Comparison of ENCODE assay signal across 18 mouse cellular contexts in genomic region chr19:56758311-56758710, GRCm38 (mm10). TPM values are rescaled to one million over a fixed set of nuclear protein-coding genes. Genes with fewer than 3 reads are reported as not detected.
"Had no signal": no experiment of that assay in that cellular context is flagged by ENCODE, and none has a peak within 500 bp of the region (broad histone marks: within the 10 kb centered on the region; RNA-seq: fewer than 3 reads in every experiment).

No protein-coding gene starts in this region.

- H3K27ac ChIP-seq: midbrain, embryonic 10.5 days; midbrain, embryonic 12.5 days; neural tube, embryonic 13.5 days; neural tube, embryonic 15.5 days had no signal

- ATAC-seq: midbrain, embryonic 16.5 days had no signal

- H3K4me3 ChIP-seq: midbrain, embryonic 10.5 days; midbrain, embryonic 12.5 days; myocyte; neural tube, embryonic 13.5 days; neural tube, embryonic 15.5 days had no signal

- H3K9ac ChIP-seq: lung, embryonic 14.5 days; midbrain, embryonic 12.5 days; neural tube, embryonic 13.5 days; neural tube, embryonic 15.5 days had no signal

- H3K4me1 ChIP-seq: midbrain, embryonic 10.5 days; midbrain, embryonic 12.5 days; neural tube, embryonic 13.5 days; neural tube, embryonic 15.5 days had no signal

- DNase-seq: lung, adult 18-20 months; lung, embryonic 14.5 days; lung, postnatal 10 days; lung, postnatal 4 days; midbrain, embryonic 14.5 days; right cerebral cortex, postnatal 25 days; right cerebral cortex, postnatal 4 days; spleen, adult 18-20 months; thymus, adult 18-20 months; thymus, postnatal 14 days; thymus, postnatal 36 days had no signal

- H3K27me3 ChIP-seq: neural tube, embryonic 13.5 days; neural tube, embryonic 15.5 days had no signal

- H3K9me3 ChIP-seq: midbrain, embryonic 10.5 days; midbrain, embryonic 12.5 days; neural tube, embryonic 13.5 days; neural tube, embryonic 15.5 days had no signal

- H3K4me2 ChIP-seq: lung, embryonic 14.5 days; midbrain, embryonic 12.5 days; neural tube, embryonic 13.5 days; neural tube, embryonic 15.5 days had no signal

- H3K36me3 ChIP-seq: midbrain, embryonic 10.5 days; midbrain, embryonic 12.5 days; neural tube, embryonic 13.5 days; neural tube, embryonic 15.5 days had no signal

RNA-seq across cellular contexts. Expression of gene Adrb1, which starts 36.3 kb away (rescaled TPM):
- total RNA-seq: megakaryocyte-erythroid progenitor cell, adult 5-6 weeks had no signal
